Mouse (Mus musculus): ENCODE measurements around the gene Camsap2.
A peak's percentile ranks its signal among the peaks of the same experiment; 100 is the strongest.

Camsap2 gene

GRCm38 (mm10) chr1:136344281-136344680, 1.6 kb downstream of the Camsap2 start:
- DNase-seq (ENCODE audit: low spot score in 2 of 2) = no peak

GRCm38 (mm10) chr1:136343727-136344126, 2.2 kb downstream of the Camsap2 start:
- DNase-seq (ENCODE audit: low spot score in 2 of 2) = no peak

DNA sequence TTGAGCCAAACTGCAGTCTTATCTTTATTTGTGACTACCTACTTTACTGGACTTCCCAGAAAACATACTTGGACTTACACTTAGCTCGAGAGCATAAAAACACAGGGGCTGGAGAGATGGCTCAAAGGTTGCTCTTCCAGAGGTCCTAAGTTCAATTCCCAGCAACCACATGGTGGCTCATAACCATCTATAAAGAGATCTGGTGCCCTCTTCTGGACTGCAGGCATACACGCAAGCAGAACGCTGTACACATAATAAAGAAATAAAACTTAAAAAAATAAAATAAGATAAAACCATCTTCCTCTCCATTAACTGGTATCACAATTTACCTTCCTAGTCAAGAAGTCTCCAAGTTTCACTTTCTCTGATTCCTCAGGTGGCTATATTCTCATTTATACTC, 5.4 kb downstream of the Camsap2 start:
- DNase-seq (ENCODE audit: low spot score in 2 of 2) = no peak

DNA sequence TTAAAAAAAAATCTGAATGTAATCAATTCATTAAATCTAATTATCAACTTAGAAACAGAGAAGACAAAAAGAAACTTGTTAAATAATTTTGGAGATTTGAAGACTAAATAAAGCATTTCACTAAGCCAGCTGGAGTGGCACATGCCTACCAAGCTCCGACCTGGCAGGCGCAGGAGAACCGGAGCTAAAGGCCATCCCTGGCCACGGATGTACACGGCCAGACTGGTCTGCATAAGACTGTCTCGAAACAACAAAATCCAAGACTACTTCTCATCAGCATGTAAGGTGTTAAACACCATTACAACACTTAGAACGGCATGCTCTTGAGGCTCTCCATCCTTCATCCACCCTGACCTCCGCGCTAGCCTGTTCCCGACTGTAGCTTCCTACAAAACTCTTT, 11.2 kb downstream of the Camsap2 start:
- no peak for DNase-seq (ENCODE audit: low spot score in 2 of 2)

DNA sequence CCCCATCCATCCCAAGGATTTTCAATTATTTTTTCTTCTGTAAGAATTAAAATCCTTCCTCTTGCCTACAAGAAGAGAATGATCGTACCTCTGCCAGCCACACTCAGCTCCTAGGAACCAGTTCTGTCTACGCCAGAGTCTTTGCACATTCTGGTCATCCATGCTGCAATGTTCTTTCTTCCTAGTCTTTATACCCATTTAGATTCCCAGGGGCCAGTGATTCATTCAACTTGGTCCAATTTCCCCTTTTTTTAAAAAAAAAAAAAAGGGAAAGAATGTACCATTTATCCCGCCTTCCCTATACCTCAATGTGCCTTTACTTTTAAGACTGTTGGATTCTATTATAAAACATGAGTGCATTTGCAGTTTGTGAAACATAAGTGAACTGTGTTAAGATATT, 12.4 kb downstream of the Camsap2 start:
- no peak for DNase-seq (ENCODE audit: low spot score in 2 of 2)

DNA sequence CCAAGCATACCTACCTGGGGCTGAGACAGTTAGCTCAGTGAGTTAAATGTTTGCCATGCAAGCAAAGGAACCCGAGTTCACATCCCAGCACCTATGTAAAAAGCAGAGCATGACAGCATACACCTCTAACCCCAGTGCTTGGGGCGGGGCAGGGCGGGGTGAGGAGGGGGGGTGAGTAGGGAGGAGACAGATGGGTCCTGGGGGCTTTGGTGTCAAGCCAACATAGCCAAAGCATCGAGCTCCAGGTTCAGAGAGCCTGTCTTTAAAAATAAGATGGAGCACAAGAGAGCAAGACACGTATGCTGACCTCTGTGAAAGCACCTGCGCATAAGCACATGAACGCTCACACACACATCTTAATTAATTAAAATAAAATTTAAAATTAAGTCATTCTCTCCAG, 12.8 kb downstream of the Camsap2 start:
- no peak for DNase-seq (ENCODE audit: low spot score in 2 of 2)

- no peak for DNase-seq (ENCODE audit: low spot score in 2 of 2)
These were observed 14.1 kb downstream of the Camsap2 start for GRCm38 (mm10) chr1:136331836-136332235.

DNA sequence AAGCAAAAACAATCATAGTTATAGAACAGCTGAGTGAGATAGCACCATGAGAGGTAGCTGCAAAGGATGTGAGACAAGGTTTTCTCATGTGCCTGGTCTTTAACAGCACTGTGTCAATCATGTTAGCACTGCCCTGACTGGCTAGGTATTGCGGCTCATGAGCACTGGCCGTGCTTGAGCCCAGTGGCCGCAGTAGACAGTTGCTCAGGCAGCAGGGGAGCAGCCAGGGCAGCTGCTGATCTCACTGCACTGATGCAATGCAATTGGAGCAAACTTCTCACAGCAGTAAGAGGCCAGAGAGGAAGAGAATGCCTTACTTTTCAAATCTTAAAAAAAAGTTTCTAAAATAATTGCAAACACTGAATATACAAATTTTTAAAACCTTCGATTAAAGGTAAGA, 16.5 kb downstream of the Camsap2 start:
- DNase-seq (ENCODE audit: low spot score in 2 of 2) = no peak

DNA sequence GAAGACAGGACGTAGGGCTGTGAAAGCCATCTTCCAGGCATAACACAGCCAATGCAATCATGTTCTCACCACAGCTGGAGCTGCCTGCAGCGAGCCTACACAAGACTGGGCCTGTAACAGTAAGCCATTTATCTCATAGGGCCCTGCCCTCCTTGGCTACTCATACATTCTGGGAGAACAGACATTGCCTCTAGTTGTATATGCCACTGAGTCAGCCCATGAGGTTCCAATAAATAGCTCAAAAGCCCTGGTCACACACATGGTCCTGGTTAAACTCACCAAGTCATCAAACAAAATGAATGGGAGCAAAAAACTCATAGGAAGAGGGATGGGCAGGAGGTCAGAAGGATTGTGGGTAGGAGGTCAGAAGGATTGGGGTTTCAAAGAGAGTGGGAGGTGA, 17.3 kb downstream of the Camsap2 start:
- DNase-seq (ENCODE audit: low spot score in 2 of 2) = no peak

GRCm38 (mm10) chr1:136327638-136328037, 18.3 kb downstream of the Camsap2 start:
- no peak for DNase-seq (ENCODE audit: low spot score in 2 of 2)

GRCm38 (mm10) chr1:136325933-136326332, 20.0 kb downstream of the Camsap2 start:
- DNase-seq (ENCODE audit: low spot score in 2 of 2) = no peak

- no peak for DNase-seq (ENCODE audit: low spot score in 2 of 2)
These were observed 23.6 kb downstream of the Camsap2 start for GRCm38 (mm10) chr1:136322331-136322730.

- DNase-seq (ENCODE audit: low spot score in 2 of 2) = no peak
These were observed 29.6 kb downstream of the Camsap2 start for GRCm38 (mm10) chr1:136316317-136316716.

- no peak for DNase-seq (ENCODE audit: low spot score in 2 of 2)
These were observed 36.7 kb downstream of the Camsap2 start for GRCm38 (mm10) chr1:136309193-136309592.

GRCm38 (mm10) chr1:136306424-136306823, 39.5 kb downstream of the Camsap2 start:
- peak in 1 of 2 experiments; percentile 40 for DNase-seq (ENCODE audit: low spot score in 2 of 2)

DNA sequence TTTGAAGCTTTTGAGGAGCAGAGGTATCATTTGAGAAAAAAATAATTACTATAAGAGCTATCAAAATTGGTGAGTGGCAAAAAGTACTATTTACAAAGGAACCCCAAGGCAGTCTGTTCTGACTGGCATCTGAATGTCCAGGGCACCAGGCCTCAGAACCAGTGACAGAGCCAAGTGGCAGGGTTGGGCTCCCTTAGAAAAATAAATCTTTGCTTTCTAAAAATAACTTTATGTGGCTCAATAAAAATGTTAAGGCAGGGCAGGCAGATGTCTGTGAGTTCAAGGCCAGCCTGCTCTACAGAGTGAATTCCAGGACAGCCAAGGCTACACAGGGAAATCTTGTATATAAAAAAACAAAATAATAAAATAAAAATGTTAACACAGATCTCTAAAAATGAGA, 51.9 kb downstream of the Camsap2 start:
- no peak for DNase-seq (ENCODE audit: low spot score in 2 of 2)

GRCm38 (mm10) chr1:136289803-136290202, 56.1 kb downstream of the Camsap2 start:
- DNase-seq (ENCODE audit: low spot score in 2 of 2) = no peak

DNA sequence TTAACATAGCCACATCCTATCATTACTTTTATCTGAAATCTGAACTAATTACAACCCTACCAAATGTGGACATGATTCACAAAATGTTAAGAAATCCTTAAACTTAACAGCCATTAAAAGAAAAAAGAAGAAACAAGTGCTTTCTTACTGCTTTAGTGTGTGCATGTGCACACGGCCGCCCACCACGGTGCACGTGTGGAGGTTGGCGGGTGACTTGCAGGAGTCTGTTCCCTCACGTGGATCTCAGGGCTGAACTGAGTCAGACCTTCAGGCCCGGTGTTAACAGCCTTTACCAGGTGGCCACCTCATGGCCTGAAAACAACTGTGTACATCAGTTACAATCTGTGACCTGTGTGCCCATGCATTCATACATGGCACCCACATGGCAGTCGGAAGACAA, 68.5 kb downstream of the Camsap2 start:
- no peak for DNase-seq (ENCODE audit: low spot score in 2 of 2)

- no peak for DNase-seq (ENCODE audit: low spot score in 2 of 2)
These were observed 77.7 kb downstream of the Camsap2 start for GRCm38 (mm10) chr1:136268224-136268623.

GRCm38 (mm10) chr1:136266127-136266526, 79.8 kb downstream of the Camsap2 start:
- DNase-seq (ENCODE audit: low spot score in 2 of 2) = no peak

DNA sequence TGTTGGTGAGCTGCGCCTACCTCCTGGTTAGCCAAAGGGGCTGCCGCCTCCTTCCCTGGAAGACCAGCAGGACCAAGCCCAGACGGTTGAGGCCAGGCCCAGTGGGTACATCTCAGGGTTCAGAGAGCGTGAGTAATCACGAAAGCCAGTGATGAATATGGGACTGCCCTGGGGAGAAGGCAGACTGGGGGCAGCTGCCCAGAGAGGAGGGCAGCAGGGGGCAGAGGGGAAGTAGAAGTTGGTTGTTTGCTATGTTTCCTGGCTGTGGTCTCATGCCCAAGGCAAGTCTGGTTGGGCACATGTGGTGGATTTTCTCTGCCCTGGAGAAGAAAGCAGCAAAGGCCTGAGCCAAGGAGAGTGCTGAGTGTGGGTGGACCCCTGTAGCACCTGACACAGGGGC, 82.5 kb downstream of the Camsap2 start:
- DNase-seq (ENCODE audit: low spot score in 2 of 2) = no peak

DNA sequence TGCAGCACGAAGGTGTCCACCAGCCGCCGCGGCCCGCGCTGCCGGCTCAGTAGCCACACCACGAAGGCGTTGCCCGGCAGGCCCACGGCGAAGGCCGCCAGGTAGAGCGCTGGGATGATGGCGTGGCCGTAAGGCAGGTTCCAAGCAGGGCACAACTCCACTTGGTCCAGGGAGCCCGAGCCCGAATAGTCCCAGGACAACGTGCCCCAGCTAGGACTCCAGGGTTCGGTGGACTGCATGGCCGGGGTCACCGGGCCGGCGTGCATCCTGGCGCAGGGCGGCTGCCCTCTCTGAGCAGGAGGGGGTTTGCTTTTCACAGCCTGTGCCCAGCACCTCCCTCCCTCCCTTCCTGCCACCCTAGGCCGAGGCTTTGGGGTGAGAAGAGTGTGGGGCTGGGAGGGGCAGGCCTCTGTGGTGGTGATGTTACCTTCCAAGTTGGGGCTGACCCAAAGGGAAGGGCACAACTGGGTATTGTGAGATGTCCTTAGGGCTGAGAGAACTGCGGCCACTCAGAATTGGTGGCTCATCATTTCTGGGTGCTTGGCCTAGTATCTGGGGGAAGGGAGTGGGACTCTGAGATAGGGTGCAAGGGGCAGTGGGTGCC, 85.2 kb downstream of the Camsap2 start, which contains the start of gene Gpr25:
Gene Gpr25, minus strand, starts transcription at position 239 of the 604 bp plus-strand sequence.
- DNase-seq (ENCODE audit: low spot score in 2 of 2) = no peak

GRCm38 (mm10) chr1:136259893-136260634, 85.8 kb downstream of the Camsap2 start:
- peak; percentile 60 to 76 for DNase-seq (ENCODE audit: low spot score in 2 of 2)

DNA sequence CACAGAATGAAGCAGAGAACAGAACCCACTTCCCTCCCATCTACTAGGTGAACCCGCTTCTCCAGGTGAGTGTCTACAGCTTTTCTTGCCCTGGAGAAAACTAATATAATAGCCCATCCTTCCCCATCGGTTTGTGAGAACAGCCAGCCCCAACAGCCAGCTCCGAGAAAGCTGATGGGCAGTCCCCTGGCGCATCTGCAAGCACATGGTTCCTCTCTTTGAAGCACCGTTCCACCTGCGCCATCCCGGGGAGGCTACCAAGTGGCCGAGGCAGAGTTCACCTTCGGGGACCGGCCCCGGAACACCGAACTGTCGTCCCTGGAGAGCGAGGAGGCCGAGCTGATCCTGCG, 86.4 kb downstream of the Camsap2 start:
- DNase-seq (ENCODE audit: low spot score in 2 of 2) = no peak

Measured in frontal cortex, postnatal 36 days (tissue).